Mouse (Mus musculus): ENCODE data around the gene Ubp1.
A peak's percentile ranks its signal among the peaks of the same experiment; 100 is the strongest.

DNA sequence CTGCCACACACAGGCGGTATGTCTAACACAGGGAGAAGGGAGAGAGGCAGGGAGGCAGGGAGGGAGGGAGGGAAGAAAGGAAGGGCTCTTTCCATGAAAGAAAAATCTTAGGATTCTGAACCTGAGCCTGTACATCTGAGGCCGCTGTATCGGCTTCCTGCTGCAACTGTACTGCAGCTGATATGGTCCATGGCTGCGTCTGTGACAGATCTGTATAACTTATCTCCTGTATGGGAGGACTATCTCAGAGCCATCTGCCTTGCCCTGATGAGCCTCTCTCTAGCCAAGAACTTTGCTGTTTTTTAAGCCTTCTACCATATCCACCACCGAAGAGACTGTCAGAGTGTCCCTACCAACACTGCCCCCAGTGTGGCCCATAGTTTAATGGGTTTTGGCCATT lies 14.9 kb upstream of the Ubp1 start:
- TF ChIP-seq CTCF (IDR thresholded peaks at IDR 0.05; ENCODE audit: low read depth) (no peak), EP300 (IDR thresholded peaks at IDR 0.05; ENCODE audit: low read depth) (peak; percentile 86)

Data from liver, embryonic 14.5 days (tissue).